Comparison of ENCODE assay signal across 8 mouse cellular contexts in the genomic region with DNA sequence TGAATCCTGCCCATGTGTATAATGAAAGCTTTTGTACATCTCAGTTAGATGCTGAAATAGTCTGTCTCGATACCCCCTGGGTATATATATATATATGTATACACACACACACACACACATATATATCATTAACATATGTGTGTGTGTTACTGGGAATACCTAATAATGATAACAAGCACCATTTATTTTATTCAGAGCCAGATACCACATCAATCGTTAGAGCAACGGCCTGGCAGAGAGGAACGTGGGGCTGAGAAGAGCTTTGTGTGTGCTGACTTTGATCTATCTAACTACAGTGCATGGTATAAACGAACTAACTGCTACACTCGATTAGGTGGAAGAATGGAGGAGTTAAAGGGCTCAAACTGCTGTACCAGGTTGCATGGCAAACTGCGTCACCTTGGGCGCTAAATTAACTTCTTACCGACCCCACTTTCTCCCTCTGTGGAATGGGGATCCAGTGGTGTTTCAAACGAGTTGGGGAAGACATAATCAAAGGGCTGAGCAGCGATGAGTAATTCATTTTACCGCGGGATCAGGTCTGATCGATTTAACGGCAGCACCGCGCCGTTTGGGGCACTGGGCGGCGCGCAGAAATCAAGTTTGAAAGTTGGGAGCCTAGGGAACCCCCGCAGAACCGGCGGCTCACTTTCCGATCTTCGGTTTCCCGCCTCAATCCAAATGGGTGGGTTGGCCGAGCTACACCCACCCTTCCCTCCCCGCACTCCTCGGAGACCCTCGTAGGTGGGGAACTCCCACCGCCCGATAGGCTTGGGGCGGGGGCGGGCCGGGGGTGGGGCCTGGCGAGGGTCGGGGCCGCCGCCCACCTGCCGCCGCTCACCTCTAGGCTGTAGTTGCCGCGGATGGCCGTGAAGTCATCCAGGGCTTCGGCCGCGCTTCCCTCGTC. TPM values are rescaled to one million over a fixed set of nuclear protein-coding genes. Genes with fewer than 3 reads are reported as not detected.
DNase-seq lines count a peak whose midpoint lies in the region; ATAC-seq and TF ChIP-seq lines count a peak whose summit lies in the region.

No protein-coding gene starts in this region.

- H3K9me3 ChIP-seq in erythroblast, embryonic 14.5 days (ENCODE audit: control insufficient read depth, low read length) = peaks cover 9% of the 10 kb centered on the region
- H3K9me3 ChIP-seq in limb, embryonic 14.5 days (ENCODE audit: control insufficient read depth, low read length) = peaks cover 6% of the 10 kb centered on the region; the same call in 1 of the 2 replicates
- no peaks in the 10 kb centered on the region; the same call in 1 of the 2 replicates for H3K9me3 ChIP-seq in midbrain, embryonic 15.5 days

- no peak for TF ChIP-seq CTCF in thymus, adult 2 months (IDR thresholded peaks at IDR 0.05; ENCODE audit: borderline replicate concordance, control insufficient read depth, extremely low read depth, insufficient read depth, low read length, poor library complexity)

- peaks cover 48% of the 10 kb centered on the region for H3K36me3 ChIP-seq in erythroblast, embryonic 14.5 days (ENCODE audit: control insufficient read depth)
- peaks cover 11% of the 10 kb centered on the region for H3K36me3 ChIP-seq in limb, embryonic 14.5 days (ENCODE audit: control insufficient read depth, insufficient read depth, low read length)
- 0 out of 2 replicates have a peak, but pooled peaks cover 7% of the 10 kb centered on the region for H3K36me3 ChIP-seq in midbrain, embryonic 15.5 days (replicated peaks)
- H3K36me3 ChIP-seq in thymus, adult 2 months (ENCODE audit: control insufficient read depth, insufficient read depth, low read length) = no peaks in the 10 kb centered on the region

- peak; percentile 17 for DNase-seq in layer of hippocampus, adult 11-12 months (ENCODE audit: low spot score)
- no peak for DNase-seq in layer of hippocampus, adult 9-10 months (ENCODE audit: low spot score)
- DNase-seq in hindlimb bud, embryonic 11.5 days (ENCODE audit: extremely low spot score, low read depth, low spot score) = peak; percentile 33
- DNase-seq in limb, embryonic 14.5 days (ENCODE audit: low spot score) = peak; percentile 74
- peak; percentile 63 for DNase-seq in thymus, adult 2 months

- peak overlapping the region; percentile 57 for H3K4me2 ChIP-seq in limb, embryonic 14.5 days (replicated peaks; ENCODE audit: low read depth, low read length, severe bottlenecking)
- H3K4me2 ChIP-seq in midbrain, embryonic 15.5 days = peak overlapping the region; percentile 64

- H3K27ac ChIP-seq in limb, embryonic 14.5 days (replicated peaks; ENCODE audit: low read depth, low read length) = peak overlapping the region; percentile 98
- peak overlapping the region; percentile 98 for H3K27ac ChIP-seq in midbrain, embryonic 15.5 days
- peak overlapping the region; percentile 87 for H3K27ac ChIP-seq in thymus, adult 2 months (ENCODE audit: control insufficient read depth, insufficient read depth, low read length)

- 1% methylated on average over 34 of the region's 49 CpGs for WGBS in limb, embryonic 14.5 days
- under 1% methylated on average over 49 of the region's 49 CpGs for WGBS in midbrain, embryonic 15.5 days
- under 1% methylated on average over 48 of the region's 49 CpGs for WGBS in thymus, adult 2 months

- peak overlapping the region; percentile 98 for H3K4me3 ChIP-seq in erythroblast, embryonic 14.5 days (replicated peaks)
- H3K4me3 ChIP-seq in limb, embryonic 14.5 days (replicated peaks; ENCODE audit: low read length) = peak overlapping the region; percentile 68
- peak overlapping the region; percentile 86 for H3K4me3 ChIP-seq in midbrain, embryonic 15.5 days
- peak overlapping the region; percentile 96 for H3K4me3 ChIP-seq in thymus, adult 2 months (ENCODE audit: control insufficient read depth, insufficient read depth, low read length)

- H3K4me1 ChIP-seq in erythroblast, embryonic 14.5 days (ENCODE audit: control insufficient read depth) = peaks cover 37% of the 10 kb centered on the region
- 0 out of 2 replicates have a peak, but pooled peaks cover 2% of the 10 kb centered on the region for H3K4me1 ChIP-seq in limb, embryonic 14.5 days (ENCODE audit: control insufficient read depth, insufficient read depth, low read length)
- H3K4me1 ChIP-seq in midbrain, embryonic 15.5 days = peaks cover 13% of the 10 kb centered on the region
- peaks cover 7% of the 10 kb centered on the region for H3K4me1 ChIP-seq in thymus, adult 2 months (replicated peaks; ENCODE audit: control insufficient read depth, insufficient read depth, low read length)

- no peak for TF ChIP-seq POLR2A in limb, embryonic 14.5 days (IDR thresholded peaks at IDR 0.05; ENCODE audit: borderline replicate concordance, extremely low read depth, insufficient read depth, insufficient read length)
- TF ChIP-seq POLR2A in thymus, adult 2 months (IDR thresholded peaks at IDR 0.05; ENCODE audit: control insufficient read depth, extremely low read depth, insufficient read depth, low read length, poor library complexity) = no peak

- no peaks in the 10 kb centered on the region; the same call in 1 of the 2 replicates for H3K27me3 ChIP-seq in erythroblast, embryonic 14.5 days (ENCODE audit: control insufficient read depth)
- H3K27me3 ChIP-seq in limb, embryonic 14.5 days (ENCODE audit: control insufficient read depth, insufficient read depth, low read length) = no peaks in the 10 kb centered on the region
- no peaks in the 10 kb centered on the region for H3K27me3 ChIP-seq in midbrain, embryonic 15.5 days (replicated peaks)
- H3K27me3 ChIP-seq in thymus, adult 2 months (ENCODE audit: control insufficient read depth, insufficient read depth, low read length) = no peaks in the 10 kb centered on the region

- peak; percentile 1 for ATAC-seq in activated CD4-positive, CD25-positive, alpha-beta regulatory T cell, adult 4 months
- ATAC-seq in limb, embryonic 14.5 days (ENCODE audit: low FRiP score, low read depth) = peak; percentile 92
- peak; percentile 9 for ATAC-seq in midbrain, embryonic 15.5 days (replicated peaks)

- peak overlapping the region; percentile 96 for H3K9ac ChIP-seq in limb, embryonic 14.5 days (ENCODE audit: low read depth, low read length, severe bottlenecking)
- peak overlapping the region; percentile 92 for H3K9ac ChIP-seq in midbrain, embryonic 15.5 days

RNA-seq across cellular contexts. Expression of a gene that starts 0.6 kb away (rescaled TPM):
- 10 to 100 TPM; 22.1 to 22.4 TPM for polyA plus RNA-seq in activated CD4-positive, CD25-positive, alpha-beta regulatory T cell, adult 4 months (2017; shearing (Covaris generic))
- 0.50 and 0.59 TPM in 2 replicates for polyA plus RNA-seq in erythroblast, embryonic 14.5 days (2012)
- polyA plus RNA-seq in limb, embryonic 14.5 days (2012; rRNA removed) = 19.7 and 19.9 TPM in 2 replicates
- polyA plus RNA-seq in limb, embryonic 14.5 days (2014; fragmentation: Nextera tagmentation; extraction: Ambion mirVana) = 20.2 and 20.4 TPM in 2 replicates
- polyA plus RNA-seq in midbrain, embryonic 15.5 days (2015; fragmentation: Nextera tagmentation; extraction: Ambion mirVana) = 6.2 and 6.3 TPM in 2 replicates
- 20.9 and 25.1 TPM in 2 replicates for polyA plus RNA-seq in thymus, adult 2 months (2012; rRNA removed)

Comparison
In these comparisons a context has a peak if more than half of its experiments do, and no peak if none do; other contexts are left out.
1. ATAC-seq: peak in every context shown above with its lines; median percentile 92 in limb, embryonic 14.5 days; 9 in midbrain, embryonic 15.5 days; 1 in activated CD4-positive, CD25-positive, alpha-beta regulatory T cell, adult 4 months.